In genomic region chr19:47643910-47644309, GRCm38 (mm10) we compare ENCODE assay signal across 30 mouse cellular contexts. TPM values are rescaled to one million over a fixed set of nuclear protein-coding genes. Genes with fewer than 3 reads are reported as not detected.
DNase-seq lines count a peak whose midpoint lies in the region; ATAC-seq and TF ChIP-seq lines count a peak whose summit lies in the region.
"Had no signal": no experiment of that assay in that cellular context is flagged by ENCODE, and none has a peak within 500 bp of the region (broad histone marks: within the 10 kb centered on the region; RNA-seq: fewer than 3 reads in every experiment).

No protein-coding gene starts in this region.

- no peaks in the 10 kb centered on the region for H3K27me3 ChIP-seq in cerebellum, adult 2 months (ENCODE audit: control insufficient read depth, insufficient read depth, low read length)
- H3K27me3 ChIP-seq in heart, embryonic 12.5 days (replicated peaks): no peaks in the 10 kb centered on the region
- H3K27me3 ChIP-seq in G1E (ENCODE audit: insufficient read depth, low read length): no peaks in the 10 kb centered on the region
- H3K27me3 ChIP-seq: CH12.LX; embryonic facial prominence, embryonic 12.5 days; hindbrain, embryonic 13.5 days; liver, embryonic 12.5 days; midbrain, embryonic 15.5 days; neural tube, embryonic 15.5 days; stomach, embryonic 15.5 days had no signal

- TF ChIP-seq POLR2A in cerebellum, adult 2 months (IDR thresholded peaks at IDR 0.05; ENCODE audit: borderline replicate concordance, insufficient read depth, low read length): no peak

- WGBS in cerebellum, adult 2 months: 81% methylated on average over 2 of the region's 2 CpGs
- WGBS in heart, embryonic 12.5 days: 49% methylated on average over 2 of the region's 2 CpGs

- no peak overlapping the region for H3K4me2 ChIP-seq in heart, embryonic 12.5 days
- H3K4me2 ChIP-seq: embryonic facial prominence, embryonic 12.5 days; hindbrain, embryonic 13.5 days; liver, embryonic 12.5 days; midbrain, embryonic 15.5 days; neural tube, embryonic 15.5 days; stomach, embryonic 15.5 days had no signal

- no peak overlapping the region for H3K9ac ChIP-seq in heart, embryonic 12.5 days
- H3K9ac ChIP-seq: embryonic facial prominence, embryonic 12.5 days; hindbrain, embryonic 13.5 days; liver, embryonic 12.5 days; liver, postnatal 0 days; midbrain, embryonic 15.5 days; neural tube, embryonic 15.5 days; stomach, embryonic 15.5 days had no signal

- no peak overlapping the region for H3K4me3 ChIP-seq in cerebellum, adult 2 months (replicated peaks; ENCODE audit: insufficient read depth, low read depth, low read length)
- H3K4me3 ChIP-seq in heart, embryonic 12.5 days: no peak overlapping the region
- no peak overlapping the region for H3K4me3 ChIP-seq in layer of hippocampus, adult 2 months
- peak overlapping the region; percentile 20; the same call in 1 of the 2 replicates for H3K4me3 ChIP-seq in G1E (ENCODE audit: low read depth, low read length)
- H3K4me3 ChIP-seq: embryonic facial prominence, embryonic 12.5 days; hindbrain, embryonic 13.5 days; liver, embryonic 12.5 days; midbrain, embryonic 10.5 days; midbrain, embryonic 15.5 days; neural tube, embryonic 15.5 days; stomach, embryonic 15.5 days had no signal

- intact Hi-C loops in heart, postnatal 14 days (cut with DNase I): loop anchor here (5.0 kb wide), 1 partner anchor 287 kb away; no protein-coding TSS in a partner anchor

- peaks cover 42% of the 10 kb centered on the region for H3K36me3 ChIP-seq in heart, embryonic 12.5 days
- peaks cover 87% of the 10 kb centered on the region for H3K36me3 ChIP-seq in G1E (replicated peaks)

- no peak for DNase-seq in cerebellum, adult 2 months
- no peak for DNase-seq in cerebellum, adult 18-20 months
- DNase-seq in heart, postnatal 14 days: no peak
- no peak for DNase-seq in layer of hippocampus, adult 2 months (ENCODE audit: low spot score in 2 of 2)
- no peak for DNase-seq in layer of hippocampus, adult 8-10 months (ENCODE audit: low spot score in 2 of 2)
- no peak for DNase-seq in G1E (ENCODE audit: low spot score)
- DNase-seq: adrenal gland, adult 8-10 months; cerebellum, adult 9-10 months; cerebellum, postnatal 36 days; embryo, embryonic 11 days; gastrocnemius, postnatal 25 days; kidney, adult 8-10 months; kidney, postnatal 4 days; layer of hippocampus, adult 9-11 months; liver, postnatal 0 days; lung, postnatal 14 days; right cerebral cortex, postnatal 25 days had no signal

- TF ChIP-seq CTCF in cerebellum, adult 2 months (IDR thresholded peaks at IDR 0.05; ENCODE audit: borderline replicate concordance, insufficient read depth, low read depth, low read length): no peak
- TF ChIP-seq CTCF in layer of hippocampus, adult 2 months (conservative IDR thresholded peaks at IDR 0.05): no peak
- TF ChIP-seq CTCF in G1E (IDR thresholded peaks at IDR 0.05; ENCODE audit: low read depth, low read length): no peak

- no peak for ATAC-seq in heart, embryonic 12.5 days (ENCODE audit: insufficient number of reproducible peaks, low FRiP score)
- no peak for ATAC-seq in G1E (ENCODE audit: extremely low read depth, insufficient number of reproducible peaks, low FRiP score, poor library complexity, severe bottlenecking)
- ATAC-seq: forebrain, embryonic 14.5 days; intestine, embryonic 16.5 days; liver, embryonic 12.5 days; liver, postnatal 0 days; midbrain, embryonic 15.5 days had no signal

- peaks cover 8% of the 10 kb centered on the region; the same call in 1 of the 2 replicates for H3K4me1 ChIP-seq in cerebellum, adult 2 months (ENCODE audit: control insufficient read depth, insufficient read depth, low read length)
- H3K4me1 ChIP-seq in heart, embryonic 12.5 days (replicated peaks): peaks cover 21% of the 10 kb centered on the region
- no peaks in the 10 kb centered on the region for H3K4me1 ChIP-seq in G1E (ENCODE audit: insufficient read depth, low read depth, low read length)
- H3K4me1 ChIP-seq: embryonic facial prominence, embryonic 12.5 days; hindbrain, embryonic 13.5 days; liver, embryonic 12.5 days; midbrain, embryonic 15.5 days; neural tube, embryonic 15.5 days; stomach, embryonic 15.5 days had no signal

- H3K27ac ChIP-seq in cerebellum, adult 2 months (ENCODE audit: insufficient read depth, low read length): 0 out of 2 replicates have a peak overlapping the region, but pooled peaks have one; percentile 2
- peak overlapping the region; percentile 60; the same call in 1 of the 2 replicates for H3K27ac ChIP-seq in heart, embryonic 12.5 days (ENCODE audit: poor library complexity, severe bottlenecking)
- peak overlapping the region; percentile 82 for H3K27ac ChIP-seq in layer of hippocampus, adult 2 months
- H3K27ac ChIP-seq: embryonic facial prominence, embryonic 12.5 days; hindbrain, embryonic 13.5 days; kidney, postnatal 0 days; liver, embryonic 12.5 days; midbrain, embryonic 10.5 days; midbrain, embryonic 15.5 days; neural tube, embryonic 15.5 days; stomach, embryonic 15.5 days had no signal

- H3K9me3 ChIP-seq in heart, embryonic 12.5 days (replicated peaks): no peaks in the 10 kb centered on the region
- H3K9me3 ChIP-seq in G1E (replicated peaks): no peaks in the 10 kb centered on the region
- H3K9me3 ChIP-seq: embryonic facial prominence, embryonic 12.5 days; hindbrain, embryonic 13.5 days; liver, embryonic 12.5 days; midbrain, embryonic 10.5 days; midbrain, embryonic 15.5 days; neural tube, embryonic 15.5 days; stomach, embryonic 15.5 days had no signal

RNA-seq across cellular contexts. Expression of gene Col17a1, which starts 48.0 kb away (rescaled TPM):
- 3.6 and 4.1 TPM in 2 replicates for polyA plus RNA-seq in cerebellum, adult 2 months (2012; rRNA removed)
- 0.36 and 0.69 TPM in 2 replicates for polyA plus RNA-seq in heart, embryonic 12.5 days (2016; fragmentation: Nextera tagmentation; extraction: Ambion mirVana)
- total RNA-seq in heart, postnatal 14 days (2021): under 1 TPM; 0.10 to 0.14 TPM
- total RNA-seq in layer of hippocampus, adult 2 months (2021): not detected
- total RNA-seq in layer of hippocampus, adult 8-10 months (2022): under 1 TPM in 1 of 4 experiments, not detected in 3; 0.17 TPM
- total RNA-seq in G1E (2014; fragmentation: Nextera tagmentation) (not detected in 2 replicates), G1E (2017) (0.05 and 0.17 TPM in 2 replicates)
- polyA plus RNA-seq in G1E (2012): not detected in 2 replicates
- total RNA-seq: adrenal gland, adult 8-10 months; megakaryocyte progenitor cell, adult 5-6 weeks had no signal

Comparison
In these comparisons a context has a peak if more than half of its experiments do, and no peak if none do; other contexts are left out.
1. H3K27ac ChIP-seq: peak in every context shown above with its lines; median percentile 82 in layer of hippocampus, adult 2 months; 60 in heart, embryonic 12.5 days; 2 in cerebellum, adult 2 months.